Mouse (Mus musculus) liver, embryonic 14.5 days (tissue): ENCODE results near the gene Rnf115.

ENCODE experiments used
- CTCF ChIP-seq: IDR thresholded peaks from 2 replicates; pipeline ENCODE4 v1.5.1; 2016; ENCODE audit warnings: antibody characterized with exemption, low read depth, control low read depth
- EP300 ChIP-seq: IDR thresholded peaks from 2 replicates; pipeline ENCODE4 v1.6.1; 2016; ENCODE audit warnings: antibody characterized with exemption, low read depth

- no peak for TF ChIP-seq CTCF
- TF ChIP-seq EP300, result no peak
Observed at GRCm38 (mm10) chr3:96823701-96824100, 96.2 kb downstream of the Rnf115 start.
